Mouse (Mus musculus) testis, adult 2 months (tissue): ENCODE measurements around the gene Ak1. TPM values are rescaled to one million over a fixed set of nuclear protein-coding genes. Genes with fewer than 3 reads are reported as not detected.

Experiments used
- H3K27ac ChIP-seq: fragments of 200-500 bp; 2 replicates; pipeline ENCODE4 v1.5.1; 2012; ENCODE audit warnings: low read depth, low read length; ENCODE audit not compliant: control insufficient read depth, insufficient read depth
- H3K27me3 ChIP-seq: fragments of 200-500 bp; 2 replicates; pipeline ENCODE4 v1.6.1; 2012; ENCODE audit warnings: mild to moderate bottlenecking, low read length, moderate library complexity; ENCODE audit not compliant: control insufficient read depth, insufficient read depth
- H3K36me3 ChIP-seq: fragments of 200-500 bp; 2 replicates; pipeline ENCODE4 v1.6.1; 2012; ENCODE audit warnings: mild to moderate bottlenecking, low read length; ENCODE audit not compliant: control insufficient read depth, insufficient read depth
- H3K4me1 ChIP-seq: fragments of 200-500 bp; 2 replicates; pipeline ENCODE4 v1.6.1; 2012; ENCODE audit warnings: low read length; ENCODE audit not compliant: control insufficient read depth, insufficient read depth
- H3K4me3 ChIP-seq: fragments of 200-500 bp; 2 replicates; pipeline ENCODE4 v1.5.1; 2012; ENCODE audit warnings: low read depth, mild to moderate bottlenecking, low read length, moderate library complexity, mixed read lengths; ENCODE audit not compliant: control insufficient read depth
- CTCF ChIP-seq: fragments of 200-500 bp; IDR thresholded peaks from 2 replicates; pipeline ENCODE4 v1.5.1; 2012; ENCODE audit warnings: low read depth, mild to moderate bottlenecking, inconsistent platforms, low read length, moderate library complexity; ENCODE audit not compliant: control insufficient read depth, insufficient read depth, insufficient replicate concordance
- POLR2A ChIP-seq: fragments of 200-500 bp; IDR thresholded peaks from 2 replicates; pipeline ENCODE4 v1.6.1; 2012; ENCODE audit warnings: low read depth, mild to moderate bottlenecking, inconsistent platforms, low read length, moderate library complexity; ENCODE audit not compliant: control insufficient read depth
- polyA plus RNA-seq: library from polyadenylated mRNA; depleted of rRNA; stranded (reverse); fragments of >200 nt; gene quantifications from 2 replicates; pipeline ENCODE4 v1.2.3, GENCODE M21; 2012

The Ak1 gene
- polyA plus RNA-seq, 1 experiment: 172 TPM

- Histone ChIP-seq H3K4me3 (no peak overlapping the region), H3K27ac (no peak overlapping the region)
These were observed 16.3 kb downstream of the Ak1 start for GRCm38 (mm10) chr2:32637778-32638281.

GRCm38 (mm10) chr2:32639632-32640031, 18.1 kb downstream of the Ak1 start:
- H3K27ac ChIP-seq: no peak overlapping the region
- H3K4me3 ChIP-seq: no peak overlapping the region
- no peak for TF ChIP-seq POLR2A
- TF ChIP-seq CTCF: no peak
- H3K4me1 ChIP-seq: no peaks in the 10 kb centered on the region
- H3K36me3 ChIP-seq: no peaks in the 10 kb centered on the region
- no peaks in the 10 kb centered on the region for H3K27me3 ChIP-seq

More at GRCm38 (mm10) chr2:32637778-32638281, 16.3 kb downstream of the Ak1 start:
- TF ChIP-seq CTCF: no peak
- no peak for TF ChIP-seq POLR2A
- Histone ChIP-seq H3K27me3 (no peaks in the 10 kb centered on the region), H3K36me3 (no peaks in the 10 kb centered on the region), H3K4me1 (no peaks in the 10 kb centered on the region)

GRCm38 (mm10) chr2:32640550-32641051, 19.0 kb downstream of the Ak1 start:
- TF ChIP-seq CTCF (no peak), POLR2A (no peak)
- no peaks in the 10 kb centered on the region for H3K27me3 ChIP-seq
- H3K4me3 ChIP-seq: no peak overlapping the region
- H3K36me3 ChIP-seq: no peaks in the 10 kb centered on the region
- peaks cover 5% of the 10 kb centered on the region; the same call in 1 of the 2 replicates for H3K4me1 ChIP-seq
- H3K27ac ChIP-seq: no peak overlapping the region

GRCm38 (mm10) chr2:32641810-32642209, 20.3 kb downstream of the Ak1 start:
- Histone ChIP-seq H3K4me3 (no peak overlapping the region), H3K27me3 (no peaks in the 10 kb centered on the region), H3K4me1 (peaks cover 13% of the 10 kb centered on the region), H3K27ac (no peak overlapping the region), H3K36me3 (no peaks in the 10 kb centered on the region)
- TF ChIP-seq POLR2A (no peak), CTCF (no peak)

GRCm38 (mm10) chr2:32642813-32643212, 21.3 kb downstream of the Ak1 start:
- Histone ChIP-seq H3K4me1 (peaks cover 13% of the 10 kb centered on the region), H3K4me3 (no peak overlapping the region), H3K27me3 (no peaks in the 10 kb centered on the region), H3K27ac (no peak overlapping the region), H3K36me3 (no peaks in the 10 kb centered on the region)
- TF ChIP-seq CTCF (no peak), POLR2A (no peak)

GRCm38 (mm10) chr2:32644083-32644482, 22.5 kb downstream of the Ak1 start:
- Histone ChIP-seq H3K4me3 (no peak overlapping the region), H3K27ac (no peak overlapping the region), H3K27me3 (no peaks in the 10 kb centered on the region), H3K36me3 (no peaks in the 10 kb centered on the region), H3K4me1 (peaks cover 13% of the 10 kb centered on the region)
- TF ChIP-seq POLR2A: no peak
- no peak for TF ChIP-seq CTCF

GRCm38 (mm10) chr2:32644799-32645475, 23.4 kb downstream of the Ak1 start:
- Histone ChIP-seq H3K4me3 (no peak overlapping the region), H3K27me3 (no peaks in the 10 kb centered on the region), H3K4me1 (peaks cover 13% of the 10 kb centered on the region), H3K36me3 (no peaks in the 10 kb centered on the region), H3K27ac (no peak overlapping the region)
- no peak for TF ChIP-seq POLR2A
- TF ChIP-seq CTCF: no peak
